Mouse (Mus musculus): ENCODE measurements around the gene Fadd. TPM values are rescaled to one million over a fixed set of nuclear protein-coding genes. Genes with fewer than 3 reads are reported as not detected.

The Fadd gene
- total RNA-seq (2015) (7.4 and 7.5 TPM in 2 replicates), total RNA-seq (2017) (2.9 and 4.2 TPM in 2 replicates)

GRCm38 (mm10) chr7:144582284-144582980, at the start of gene Fadd:
Fadd (minus strand) TSS chr7:144582463.
- ATAC-seq (ENCODE audit: poor library complexity, severe bottlenecking) = peak; percentile 77

GRCm38 (mm10) chr7:144630622-144631021, 48.4 kb upstream of the Fadd start:
- ATAC-seq (ENCODE audit: poor library complexity, severe bottlenecking) = no peak

GRCm38 (mm10) chr7:144628334-144628915, 46.2 kb upstream of the Fadd start:
- no peak for ATAC-seq (ENCODE audit: poor library complexity, severe bottlenecking)

- no peak for ATAC-seq (ENCODE audit: poor library complexity, severe bottlenecking)
Measured at GRCm38 (mm10) chr7:144627606-144628333, 45.5 kb upstream of the Fadd start.

GRCm38 (mm10) chr7:144626042-144626441, 43.8 kb upstream of the Fadd start:
- ATAC-seq (ENCODE audit: poor library complexity, severe bottlenecking) = no peak

- no peak for ATAC-seq (ENCODE audit: poor library complexity, severe bottlenecking)
Measured at GRCm38 (mm10) chr7:144620721-144621681, 38.7 kb upstream of the Fadd start.

- no peak for ATAC-seq (ENCODE audit: poor library complexity, severe bottlenecking)
Measured at GRCm38 (mm10) chr7:144620315-144620714, 38.1 kb upstream of the Fadd start.

- no peak for ATAC-seq (ENCODE audit: poor library complexity, severe bottlenecking)
Measured at GRCm38 (mm10) chr7:144615343-144615742, 33.1 kb upstream of the Fadd start.

GRCm38 (mm10) chr7:144612829-144613228, 30.6 kb upstream of the Fadd start:
- ATAC-seq (ENCODE audit: poor library complexity, severe bottlenecking) = no peak

GRCm38 (mm10) chr7:144612351-144612750, 30.1 kb upstream of the Fadd start:
- no peak for ATAC-seq (ENCODE audit: poor library complexity, severe bottlenecking)

GRCm38 (mm10) chr7:144611595-144611994, 29.3 kb upstream of the Fadd start:
- peak; percentile 41 for ATAC-seq (ENCODE audit: poor library complexity, severe bottlenecking)

- ATAC-seq (ENCODE audit: poor library complexity, severe bottlenecking) = no peak
Measured at GRCm38 (mm10) chr7:144609568-144609967, 27.3 kb upstream of the Fadd start.

- ATAC-seq (ENCODE audit: poor library complexity, severe bottlenecking) = no peak
Measured at GRCm38 (mm10) chr7:144607862-144608261, 25.6 kb upstream of the Fadd start.

- ATAC-seq (ENCODE audit: poor library complexity, severe bottlenecking) = no peak
Measured at GRCm38 (mm10) chr7:144604735-144605134, 22.5 kb upstream of the Fadd start.

- no peak for ATAC-seq (ENCODE audit: poor library complexity, severe bottlenecking)
Measured at GRCm38 (mm10) chr7:144604291-144604690, 22.0 kb upstream of the Fadd start.

GRCm38 (mm10) chr7:144600333-144600900, 18.2 kb upstream of the Fadd start:
- ATAC-seq (ENCODE audit: poor library complexity, severe bottlenecking) = no peak

GRCm38 (mm10) chr7:144589508-144589907, 7.2 kb upstream of the Fadd start:
- ATAC-seq (ENCODE audit: poor library complexity, severe bottlenecking) = no peak

- no peak for ATAC-seq (ENCODE audit: poor library complexity, severe bottlenecking)
Measured at GRCm38 (mm10) chr7:144587291-144587690, 5.0 kb upstream of the Fadd start.

GRCm38 (mm10) chr7:144585648-144586047, 3.4 kb upstream of the Fadd start:
- peak; percentile 39 for ATAC-seq (ENCODE audit: poor library complexity, severe bottlenecking)

- peak; percentile 31; the same call in 1 of the 2 replicates for ATAC-seq (ENCODE audit: poor library complexity, severe bottlenecking)
Measured at GRCm38 (mm10) chr7:144583619-144584018, 1.4 kb upstream of the Fadd start.

Measured in megakaryocyte, adult 5-6 weeks (primary cell).